Mouse (Mus musculus) kidney, embryonic 16.5 days (tissue): ENCODE data around the gene Insl5. TPM values are rescaled to one million over a fixed set of nuclear protein-coding genes. Genes with fewer than 3 reads are reported as not detected.

Experiments used
- polyA plus RNA-seq: library from polyadenylated mRNA; unstranded; fragments of >200 nt; fragmentation: Nextera tagmentation; extraction: Ambion mirVana; gene quantifications from 2 replicates; pipeline ENCODE4 v1.2.1, GENCODE M21; 2015

Insl5 gene
- polyA plus RNA-seq, 1 experiment from 2014 or later = not detected

Other genes starting within 250 kb of the Insl5 start
- 0.51 and 0.61 TPM in 2 replicates for gene Tctex1d1, start 48.2 kb downstream of the Insl5 start, polyA plus RNA-seq
- 36.4 and 37.1 TPM in 2 replicates for gene Mier1, start 87.5 kb upstream of the Insl5 start, polyA plus RNA-seq
- 4.0 and 4.3 TPM in 2 replicates for gene Wdr78, start 87.7 kb upstream of the Insl5 start, polyA plus RNA-seq
- 7.3 and 8.2 TPM in 2 replicates for gene Slc35d1, start 188.3 kb upstream of the Insl5 start, polyA plus RNA-seq